Mouse (Mus musculus) B cell, adult 2 months (primary cell): Measurements from ENCODE around the gene Ercc6l2.
"Not testable (repeated sequence)": the region's sequence is repeated elsewhere in the genome, so short reads cannot be mapped to it uniquely, and the experiment has no call there.

ENCODE experiments used
- DNase-seq, 2 experiments: peaks; one replicate each; pipeline ENCODE4 v3.0.0; 2022

Ercc6l2 gene

GRCm38 (mm10) chr13:63885532-63885949, 70.5 kb downstream of the Ercc6l2 start:
- DNase-seq: no peak

GRCm38 (mm10) chr13:63886429-63887052, 71.5 kb downstream of the Ercc6l2 start:
- no peak for DNase-seq

- no peak for DNase-seq
These were observed 85.8 kb downstream of the Ercc6l2 start for GRCm38 (mm10) chr13:63900679-63901302.

- peak in 1 of 2 experiments; percentile 2 for DNase-seq
These were observed 86.3 kb downstream of the Ercc6l2 start for GRCm38 (mm10) chr13:63901303-63901713.

- no peak for DNase-seq
These were observed 86.9 kb downstream of the Ercc6l2 start for GRCm38 (mm10) chr13:63901714-63902597.

- no peak for DNase-seq
These were observed 91.5 kb downstream of the Ercc6l2 start for GRCm38 (mm10) chr13:63906516-63906915.

GRCm38 (mm10) chr13:63907437-63907836, 92.4 kb downstream of the Ercc6l2 start:
- no peak for DNase-seq

GRCm38 (mm10) chr13:63910141-63910804, 95.2 kb downstream of the Ercc6l2 start:
- DNase-seq: no peak

GRCm38 (mm10) chr13:63911617-63912016, 96.6 kb downstream of the Ercc6l2 start:
- DNase-seq: no peak

- no peak for DNase-seq
These were observed 98.1 kb downstream of the Ercc6l2 start for GRCm38 (mm10) chr13:63913136-63913535.

- no peak for DNase-seq
These were observed 100.1 kb downstream of the Ercc6l2 start for GRCm38 (mm10) chr13:63915176-63915575.

GRCm38 (mm10) chr13:63915684-63916083, 100.6 kb downstream of the Ercc6l2 start:
- DNase-seq: no peak

- DNase-seq: no peak
These were observed 101.5 kb downstream of the Ercc6l2 start for GRCm38 (mm10) chr13:63916568-63916967.

GRCm38 (mm10) chr13:63917198-63917767, 102.2 kb downstream of the Ercc6l2 start:
- DNase-seq: no peak

GRCm38 (mm10) chr13:63917776-63918621, 103.0 kb downstream of the Ercc6l2 start:
- no peak for DNase-seq

- DNase-seq: no peak
These were observed 103.8 kb downstream of the Ercc6l2 start for GRCm38 (mm10) chr13:63918733-63919422.

- DNase-seq: not testable (repeated sequence)
These were observed 109.0 kb downstream of the Ercc6l2 start for GRCm38 (mm10) chr13:63924036-63924435.

GRCm38 (mm10) chr13:63927326-63927725, 112.3 kb downstream of the Ercc6l2 start:
- DNase-seq: no peak

GRCm38 (mm10) chr13:63929351-63929750, 114.3 kb downstream of the Ercc6l2 start:
- DNase-seq: no peak

GRCm38 (mm10) chr13:63929917-63930515, 115.0 kb downstream of the Ercc6l2 start:
- no peak for DNase-seq

GRCm38 (mm10) chr13:63930525-63930924, 115.5 kb downstream of the Ercc6l2 start:
- DNase-seq: no peak
